Mouse (Mus musculus) thymus, postnatal 0 days (tissue): ENCODE results near the gene Cdc42bpb. TPM values are rescaled to one million over a fixed set of nuclear protein-coding genes. Genes with fewer than 3 reads are reported as not detected.

Source experiments
- DNase-seq: peaks from one replicate; pipeline ENCODE4 v3.0.0-alpha.2; 2015; ENCODE audit warnings: low spot score
- polyA plus RNA-seq: library from polyadenylated mRNA; unstranded; fragments of >200 nt; fragmentation: Nextera tagmentation; extraction: Ambion mirVana; gene quantifications from 2 replicates; pipeline ENCODE4 v1.2.1, GENCODE M21; 2015

Cdc42bpb gene
- polyA plus RNA-seq, 1 experiment from 2014 or later = 4.9 TPM

DNA sequence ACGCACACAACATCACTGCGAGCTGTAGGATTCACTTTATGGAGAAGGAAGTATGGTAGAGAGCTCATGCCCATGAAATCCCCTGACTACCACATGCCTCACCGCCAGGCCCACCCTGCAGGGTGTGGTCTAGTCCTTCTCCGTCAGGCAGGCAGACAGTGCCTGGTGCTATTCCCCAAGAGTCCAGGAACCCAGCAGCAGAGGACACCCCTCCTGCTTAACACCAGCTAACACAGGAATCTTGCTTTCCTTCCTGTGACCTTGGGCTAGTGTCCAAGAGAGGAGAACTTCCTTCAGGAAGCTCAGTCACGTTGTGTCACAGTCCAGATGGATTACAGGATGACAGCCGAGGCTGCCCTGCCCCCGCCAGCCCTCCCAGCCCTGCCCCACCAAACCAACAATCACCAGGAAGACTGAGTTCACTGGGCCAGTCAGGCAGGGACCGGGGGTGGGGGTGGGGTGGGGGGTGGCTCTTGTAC is 9.2 kb upstream of the Cdc42bpb start:
- no peak for DNase-seq

DNA sequence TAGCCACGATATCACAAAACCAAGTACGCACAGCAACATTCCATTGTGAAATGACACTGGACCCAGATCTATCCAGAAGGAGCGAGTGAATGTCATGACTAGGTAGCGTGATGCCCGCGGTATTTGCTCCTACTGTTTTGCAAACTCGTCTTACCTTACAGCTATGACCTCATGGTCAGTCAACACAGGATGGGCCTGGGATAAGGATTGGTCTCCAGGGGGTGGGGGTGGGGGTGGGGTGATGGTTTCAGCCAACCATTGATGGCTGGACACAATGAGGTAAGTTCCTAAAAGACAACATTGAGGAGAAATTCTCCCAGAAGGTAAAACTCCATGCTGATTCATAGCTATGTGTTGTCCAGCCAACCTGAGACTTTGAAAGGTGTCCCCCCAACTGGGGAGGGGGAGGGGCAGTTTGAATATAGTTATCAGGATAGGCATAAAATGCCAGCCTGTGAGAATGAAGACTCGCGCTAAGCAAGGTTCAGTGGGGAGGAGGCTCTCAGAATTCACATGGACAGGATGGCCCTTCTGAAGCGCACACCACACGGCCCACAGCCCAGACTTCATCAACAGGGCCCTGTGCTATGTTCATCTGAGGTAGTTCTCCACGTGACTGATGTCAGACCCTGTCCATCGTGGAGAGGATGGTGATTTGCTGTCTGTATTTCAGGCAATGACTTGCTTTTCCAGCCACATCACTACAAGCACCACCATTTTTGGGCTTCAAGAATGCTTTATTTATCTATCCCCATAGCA is 8.5 kb upstream of the Cdc42bpb start:
- DNase-seq = no peak

DNA sequence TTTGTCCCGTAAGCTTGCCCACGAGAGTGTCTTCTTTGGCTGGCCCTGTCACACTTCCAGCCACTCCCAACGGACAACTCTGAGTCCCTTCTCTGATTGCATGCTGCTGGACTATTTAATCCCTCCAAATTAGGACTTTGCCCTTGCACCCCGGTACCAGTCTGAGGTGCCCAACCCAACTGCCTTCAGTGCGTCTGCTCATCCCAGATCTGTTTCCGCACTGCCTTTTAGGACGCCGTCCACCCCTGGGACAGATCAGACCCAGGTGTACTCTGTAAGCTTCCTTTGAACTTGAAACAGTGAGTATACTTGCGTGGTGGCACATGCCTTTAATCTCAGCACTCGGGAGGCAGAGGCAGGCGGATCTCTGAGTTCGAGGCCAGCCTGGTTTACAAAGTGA is 1.3 kb upstream of the Cdc42bpb start:
- no peak for DNase-seq

DNA sequence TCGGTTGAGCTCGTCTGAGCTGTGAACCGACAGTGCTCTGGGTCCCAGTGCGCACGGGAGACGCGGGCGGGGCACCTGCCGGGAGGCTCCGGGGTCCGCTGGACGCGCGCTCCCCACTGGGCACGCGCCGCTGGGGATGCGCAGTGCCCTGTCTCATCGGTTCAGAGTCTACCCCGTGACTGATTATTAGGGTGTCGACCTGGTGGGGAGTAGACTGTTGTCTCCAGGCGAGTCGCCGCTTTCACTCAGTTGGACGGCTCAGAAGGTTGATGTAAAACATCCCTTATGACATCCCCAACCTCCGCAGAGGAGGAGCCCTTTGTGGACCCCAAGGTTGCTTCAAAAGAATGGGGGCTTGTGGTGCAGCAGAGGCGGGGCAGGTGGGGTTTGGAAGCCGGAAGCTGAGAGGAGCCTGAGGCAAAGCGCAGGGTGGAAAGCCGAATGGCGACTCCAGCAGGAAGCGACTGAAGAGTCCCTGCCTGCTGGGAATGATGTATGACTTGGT is 520 bp upstream of the Cdc42bpb start:
- no peak for DNase-seq

DNA sequence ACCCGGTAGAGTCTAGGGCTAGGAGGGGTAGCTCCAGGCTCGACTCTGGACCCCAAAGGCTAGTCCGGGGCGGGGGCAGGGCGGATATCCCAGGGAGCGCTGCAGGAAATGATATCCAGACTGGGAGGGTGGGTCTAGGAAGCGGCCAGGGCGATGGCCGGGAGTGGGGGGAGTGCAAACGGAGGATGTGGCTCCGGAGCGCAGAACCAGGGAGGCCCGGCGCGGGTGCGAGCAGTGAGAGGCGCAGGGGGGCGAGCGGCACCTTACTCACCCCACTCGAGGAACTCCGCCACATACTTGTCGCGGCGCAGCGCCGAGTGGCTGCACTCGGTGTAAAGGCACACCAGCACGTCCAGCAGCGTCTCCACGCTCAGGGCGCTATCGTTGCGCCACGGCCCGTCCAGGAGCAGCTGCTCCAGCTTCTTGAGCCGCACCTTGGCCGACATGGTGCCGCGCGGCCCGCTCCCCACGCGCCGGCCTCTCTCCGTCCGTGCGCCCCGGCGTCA is 639 bp downstream of the Cdc42bpb start:
- DNase-seq = no peak

DNA sequence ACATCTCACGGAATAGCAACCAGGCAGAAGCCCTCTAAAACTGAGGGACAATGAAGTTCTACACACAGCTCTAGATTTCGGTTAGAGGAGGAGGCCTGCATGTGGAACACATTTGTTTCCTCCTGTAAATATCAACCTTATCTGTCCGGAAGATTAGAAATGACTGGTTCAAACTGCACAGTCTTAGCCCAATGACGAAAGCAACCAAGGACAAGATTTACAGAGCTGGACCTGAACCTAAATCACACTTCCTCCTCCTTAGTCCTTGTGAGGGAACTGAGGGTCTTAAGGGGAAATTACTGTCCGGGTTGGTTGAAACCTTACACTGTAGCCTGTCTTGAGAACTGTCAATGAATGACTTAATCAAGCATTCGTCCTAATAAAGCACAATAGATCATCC is 1.5 kb downstream of the Cdc42bpb start:
- no peak for DNase-seq

DNA sequence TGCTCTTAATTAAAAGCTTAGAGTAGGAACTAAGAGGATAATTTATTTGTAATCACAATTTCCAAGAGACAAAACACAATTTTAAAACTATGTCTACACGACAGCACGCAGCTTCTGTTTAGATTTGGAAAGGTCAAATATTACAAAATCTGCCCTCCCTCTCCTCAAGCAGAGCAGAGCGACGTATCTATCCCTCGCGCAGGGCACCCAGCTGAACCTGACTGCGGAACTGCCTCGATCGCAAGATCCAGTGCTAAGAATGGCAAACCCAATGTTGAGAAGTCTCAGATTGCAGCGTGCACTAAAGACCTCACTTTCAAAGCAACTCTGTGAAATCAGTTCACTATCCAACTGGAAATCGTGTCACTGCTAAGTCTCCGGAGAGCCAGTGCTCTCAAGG is 2.0 kb downstream of the Cdc42bpb start:
- no peak for DNase-seq

DNA sequence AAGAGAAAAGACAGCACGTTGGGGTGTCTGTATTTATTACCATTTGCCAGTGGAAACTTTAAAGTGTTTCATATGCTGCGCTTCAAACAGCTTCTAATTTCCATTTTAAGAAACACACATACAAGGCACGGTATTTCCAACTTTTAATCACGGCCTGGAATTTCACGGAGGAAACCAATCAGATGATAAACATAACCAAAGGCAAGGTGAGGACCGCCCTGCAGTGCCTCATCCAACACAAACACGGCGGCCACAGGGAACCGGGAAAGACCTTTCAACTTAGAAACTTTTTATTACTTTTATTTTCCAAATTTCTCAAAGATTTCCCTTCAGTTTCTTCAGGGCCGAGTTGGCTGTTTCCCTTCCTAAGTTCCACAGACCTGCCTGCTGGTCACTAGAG is 2.8 kb downstream of the Cdc42bpb start:
- DNase-seq = no peak

DNA sequence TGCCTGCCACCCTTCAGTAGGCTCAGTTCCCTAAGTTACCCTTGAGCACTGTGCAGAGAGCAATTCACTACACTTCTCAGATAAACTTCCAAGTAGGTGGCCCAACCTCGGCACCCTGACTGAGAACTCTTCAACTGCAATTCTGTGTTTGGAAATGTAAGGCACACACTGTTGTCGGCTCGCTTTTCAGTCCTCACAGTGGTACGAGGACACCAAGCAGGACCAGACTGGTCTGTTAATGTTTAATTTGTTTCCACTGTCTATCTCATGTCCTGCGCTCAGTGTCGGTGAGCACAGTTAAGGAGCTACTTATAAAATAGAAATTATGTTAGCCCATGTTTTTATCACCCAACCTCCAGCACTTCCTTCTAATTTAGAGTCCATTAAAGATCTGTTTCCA is 4.1 kb downstream of the Cdc42bpb start:
- DNase-seq = no peak

DNA sequence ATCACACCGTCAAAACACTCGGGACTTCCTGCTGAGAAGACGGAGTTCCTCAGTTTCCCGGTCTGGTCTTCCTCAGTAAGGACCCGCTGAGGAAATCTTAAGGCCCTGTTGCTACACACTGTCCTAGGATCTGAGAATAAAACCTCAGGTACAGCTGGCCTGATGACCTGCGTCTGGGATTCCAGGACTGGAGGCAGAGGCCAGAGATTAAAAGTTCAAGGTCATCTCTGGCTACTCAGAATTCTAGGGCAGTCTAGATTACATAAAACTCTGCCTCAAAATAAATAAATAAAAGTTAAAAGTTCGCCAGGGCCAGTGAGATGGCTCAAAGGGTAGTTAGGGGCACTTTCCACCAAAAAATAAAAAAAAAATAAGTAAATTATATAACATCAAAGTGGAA is 5.6 kb downstream of the Cdc42bpb start:
- no peak for DNase-seq

DNA sequence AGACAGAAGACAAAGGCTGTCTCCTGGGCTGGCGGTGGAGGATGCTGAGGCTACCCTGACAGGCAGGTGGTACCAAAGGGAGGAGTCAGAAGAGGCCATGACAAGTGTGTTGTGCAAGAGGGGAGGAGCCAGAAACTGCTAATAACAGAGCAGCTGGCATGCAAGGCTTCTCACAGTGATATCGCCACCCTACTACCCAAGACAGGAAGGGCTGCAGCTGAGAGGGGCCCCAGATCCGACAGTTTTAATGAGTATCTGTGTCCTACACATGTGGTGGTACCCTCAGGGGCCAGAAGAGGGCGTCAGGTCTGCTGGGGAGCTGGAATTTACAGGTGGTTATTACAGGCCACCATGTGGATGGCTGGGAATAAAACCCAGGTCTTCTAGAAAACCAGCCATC is 7.3 kb downstream of the Cdc42bpb start:
- DNase-seq = no peak

DNA sequence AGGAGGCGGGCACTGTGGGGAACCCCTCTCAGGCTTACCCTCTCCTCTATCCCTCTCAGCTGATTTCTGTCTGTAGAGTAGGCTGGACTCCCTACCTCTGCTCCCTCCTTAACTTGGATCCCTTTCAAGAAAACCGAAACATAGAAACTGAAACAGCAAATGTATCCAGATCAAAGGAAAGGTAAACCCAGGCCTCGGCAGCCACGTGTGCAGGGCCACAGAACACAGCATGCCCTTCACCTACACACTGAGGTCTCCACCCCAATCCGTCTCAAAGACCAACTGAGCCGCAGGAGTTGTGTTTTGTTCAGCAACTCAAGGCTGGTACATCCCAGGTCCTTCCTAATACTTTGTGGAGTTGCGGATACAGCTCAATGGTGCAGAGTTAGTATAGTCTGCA is 10.5 kb downstream of the Cdc42bpb start:
- DNase-seq = no peak

DNA sequence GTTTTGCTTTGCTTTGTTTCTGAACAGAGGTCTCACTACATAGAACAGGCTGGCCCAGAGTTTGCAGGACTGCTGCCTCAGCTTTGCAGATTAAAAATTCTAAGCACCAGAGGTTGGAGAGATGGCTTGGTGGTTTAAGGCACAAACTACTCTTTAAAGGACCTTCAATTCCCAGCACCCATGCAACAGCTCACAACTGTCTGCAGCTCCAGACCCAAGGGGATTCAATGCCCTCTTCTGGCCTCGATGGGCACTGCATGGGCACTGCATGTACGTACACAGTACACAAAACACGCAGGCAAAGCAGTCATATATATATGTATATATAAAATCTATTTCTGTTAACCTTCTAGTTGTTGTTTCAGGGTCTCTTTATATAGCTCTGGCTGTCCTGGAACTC is 13.3 kb downstream of the Cdc42bpb start:
- DNase-seq = no peak

DNA sequence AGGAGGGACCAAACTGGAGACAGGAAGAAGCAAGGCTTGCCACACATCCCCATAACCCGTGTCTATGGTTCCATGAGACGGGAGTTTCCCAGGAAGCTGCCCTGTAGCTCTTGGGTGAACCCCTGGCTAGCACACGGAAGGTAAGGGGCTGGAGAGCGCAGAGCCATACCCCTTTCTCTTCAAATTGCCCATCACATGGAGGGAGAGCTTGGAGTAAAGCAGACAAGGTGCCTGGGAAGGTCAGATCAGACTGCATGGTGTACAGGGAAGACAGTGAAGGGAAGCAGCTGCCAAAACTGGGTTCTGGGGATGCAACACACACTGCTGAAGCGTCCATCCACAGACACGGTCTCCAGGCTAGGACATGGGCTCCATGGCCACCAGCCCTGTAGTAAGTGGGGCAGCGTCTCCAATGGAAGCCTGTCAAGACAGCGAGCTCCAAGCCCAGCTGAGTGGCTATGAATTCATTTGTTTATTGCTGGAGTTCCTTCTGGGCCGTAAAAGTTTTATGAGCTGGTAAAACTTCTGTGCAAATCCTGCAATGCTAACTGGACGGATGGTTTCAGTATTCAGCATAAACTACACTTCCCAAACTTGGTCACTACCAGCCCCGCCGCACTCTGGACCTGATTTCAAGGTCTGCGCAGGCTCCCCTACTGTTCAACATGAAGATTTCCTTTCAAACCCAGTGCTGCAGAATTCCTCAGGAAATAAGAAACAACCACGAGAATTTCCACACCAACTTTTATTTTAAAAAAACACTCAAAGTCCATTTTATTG is 16.0 kb downstream of the Cdc42bpb start:
- DNase-seq = no peak

DNA sequence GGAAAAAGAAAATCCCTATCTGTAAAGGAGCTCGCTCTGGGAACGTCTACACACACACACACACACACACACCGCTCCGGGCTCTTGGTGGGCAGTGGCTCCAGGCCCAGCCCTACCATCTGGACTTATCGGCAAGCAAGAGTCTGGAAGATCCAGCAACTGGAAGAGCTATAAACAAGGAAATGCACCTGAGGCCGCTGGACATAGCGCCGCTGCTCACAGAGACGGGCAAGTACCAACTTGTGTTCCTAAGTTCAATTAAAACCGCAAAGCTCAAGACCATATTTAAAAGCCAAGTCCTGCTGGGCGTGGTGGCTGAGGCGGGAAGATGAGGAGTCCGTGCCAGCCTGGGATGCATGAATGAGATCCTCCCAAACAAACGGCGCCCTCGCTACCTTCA is 16.8 kb downstream of the Cdc42bpb start:
- DNase-seq = no peak

DNA sequence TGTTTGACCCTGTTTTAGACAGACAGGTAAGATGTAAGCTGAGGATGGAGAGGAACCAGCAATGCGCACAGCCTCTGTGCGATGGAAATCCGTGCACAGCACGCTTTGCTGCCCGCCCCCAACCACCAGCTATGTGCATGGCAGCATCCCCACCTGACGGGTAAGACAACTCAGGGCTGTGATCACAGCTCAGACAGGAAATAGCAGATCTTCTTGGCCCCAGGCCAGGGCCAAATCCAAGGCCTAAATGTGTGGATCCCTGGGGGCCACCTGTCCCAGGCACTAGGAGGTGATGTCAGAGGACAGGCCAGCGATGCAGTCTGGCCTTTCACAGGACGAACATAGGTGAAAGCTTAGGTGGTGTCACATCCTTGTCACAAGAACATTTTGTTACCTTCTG is 21.3 kb downstream of the Cdc42bpb start:
- no peak for DNase-seq

DNA sequence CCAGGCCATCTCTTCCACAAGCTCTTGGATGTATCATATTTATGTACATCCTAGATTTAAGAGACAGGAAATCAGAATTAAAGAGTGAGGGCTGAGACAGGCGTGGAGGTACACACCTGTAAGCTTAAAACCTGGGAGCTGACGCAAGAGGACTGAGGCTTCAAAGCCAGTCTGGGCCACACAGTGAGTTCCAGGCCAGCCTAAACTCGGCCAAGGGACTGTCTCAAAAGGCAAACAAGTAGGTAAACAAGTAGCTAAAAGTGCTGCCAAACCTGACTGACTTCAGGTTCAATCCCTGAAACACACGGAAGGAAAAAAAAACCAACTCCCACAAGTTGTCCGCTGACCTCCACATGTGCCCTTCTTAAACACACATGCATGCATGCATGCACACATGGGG is 23.4 kb downstream of the Cdc42bpb start:
- DNase-seq = no peak

DNA sequence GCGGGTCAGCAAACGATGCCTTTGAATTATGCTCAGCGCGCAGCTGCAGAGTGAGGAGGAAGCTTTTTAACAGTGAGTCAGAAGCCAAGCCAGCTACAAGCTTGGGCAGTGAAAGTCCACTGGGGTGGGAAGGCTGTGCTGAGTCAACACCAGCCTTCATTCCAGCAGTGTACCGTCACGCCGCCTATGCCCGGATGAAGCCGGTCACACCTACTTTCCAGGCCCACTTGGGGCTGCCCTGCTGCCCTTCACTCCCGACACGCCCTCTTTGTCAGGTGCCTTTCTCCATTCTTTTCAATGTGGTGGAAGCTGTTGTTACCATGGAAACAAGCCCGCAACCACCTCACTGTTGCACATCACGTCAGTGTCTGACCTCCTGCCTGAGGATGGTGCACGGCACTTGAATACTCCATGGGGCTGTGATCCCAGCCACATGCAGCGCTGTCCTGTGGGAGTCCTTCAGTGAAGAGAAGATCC is 24.0 kb downstream of the Cdc42bpb start:
- no peak for DNase-seq

DNA sequence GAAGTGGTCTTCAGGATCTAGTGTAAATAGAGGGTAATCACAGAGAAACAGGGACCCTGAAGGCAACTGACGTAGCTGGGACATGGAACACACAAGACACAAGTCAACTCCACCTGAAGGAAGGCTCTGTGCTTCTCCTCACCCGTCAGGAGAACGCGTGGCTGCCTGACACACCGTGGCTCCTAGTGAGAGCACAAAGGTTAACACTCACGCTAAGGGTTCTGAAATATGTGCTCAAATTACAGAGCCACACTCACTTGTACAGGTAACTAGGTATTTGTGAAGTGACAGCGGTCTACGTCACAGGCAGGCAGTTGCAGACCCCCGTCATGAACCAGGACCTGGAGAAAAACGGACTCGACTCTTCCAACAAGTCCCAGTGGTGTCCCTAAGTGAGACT is 24.5 kb downstream of the Cdc42bpb start:
- no peak for DNase-seq

DNA sequence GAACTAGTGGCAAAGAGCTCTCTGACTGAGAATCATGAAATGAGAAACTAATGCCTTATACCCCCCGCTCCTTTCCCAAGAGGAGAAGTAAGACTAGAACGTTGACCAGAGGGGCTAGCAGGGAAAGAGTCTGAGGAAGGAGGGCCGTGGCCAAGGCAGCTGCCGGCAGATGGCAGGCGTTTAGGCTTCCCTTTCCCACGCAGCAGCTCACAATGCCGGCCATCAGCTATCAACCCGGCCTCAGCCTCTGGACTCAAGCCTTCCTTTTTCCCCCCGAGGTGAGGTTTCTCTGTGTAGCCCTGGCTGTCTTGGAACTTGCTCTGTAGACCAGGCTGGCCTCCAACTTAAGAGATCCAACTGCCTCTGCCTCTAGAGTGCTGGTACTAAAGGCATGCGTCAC is 25.0 kb downstream of the Cdc42bpb start:
- no peak for DNase-seq

DNA sequence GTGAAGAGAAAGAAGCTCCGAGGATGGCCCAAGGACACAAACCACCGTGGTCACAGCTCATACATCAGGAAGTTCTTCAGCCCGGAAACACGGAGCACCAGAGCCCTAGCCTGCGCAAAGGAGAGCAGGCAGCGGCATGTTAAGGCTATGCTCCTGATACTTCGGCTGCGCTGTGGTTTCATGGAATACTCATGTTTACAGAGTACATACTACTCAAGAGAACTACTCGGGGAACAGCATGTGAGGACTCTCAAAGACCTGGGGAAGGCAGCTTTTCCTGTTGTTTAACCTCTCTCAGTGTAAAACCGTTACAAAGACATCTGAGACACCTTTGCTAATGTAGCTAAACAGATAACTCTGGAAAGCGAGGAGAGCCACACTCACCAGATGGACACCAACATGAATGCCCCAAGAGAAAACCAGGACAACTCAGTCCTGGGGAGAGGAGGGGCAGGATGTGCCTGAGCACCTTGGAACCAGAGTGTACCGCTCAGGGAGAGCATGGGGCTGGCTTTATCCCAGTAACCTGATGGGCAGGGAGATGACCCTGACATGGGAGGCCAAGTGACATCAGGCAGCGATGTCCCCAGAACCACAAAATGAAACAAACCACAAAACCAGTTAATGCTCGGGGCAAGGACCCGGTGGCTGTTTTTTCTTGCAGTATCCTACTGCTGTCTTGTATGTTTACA is 27.8 kb downstream of the Cdc42bpb start:
- no peak for DNase-seq

DNA sequence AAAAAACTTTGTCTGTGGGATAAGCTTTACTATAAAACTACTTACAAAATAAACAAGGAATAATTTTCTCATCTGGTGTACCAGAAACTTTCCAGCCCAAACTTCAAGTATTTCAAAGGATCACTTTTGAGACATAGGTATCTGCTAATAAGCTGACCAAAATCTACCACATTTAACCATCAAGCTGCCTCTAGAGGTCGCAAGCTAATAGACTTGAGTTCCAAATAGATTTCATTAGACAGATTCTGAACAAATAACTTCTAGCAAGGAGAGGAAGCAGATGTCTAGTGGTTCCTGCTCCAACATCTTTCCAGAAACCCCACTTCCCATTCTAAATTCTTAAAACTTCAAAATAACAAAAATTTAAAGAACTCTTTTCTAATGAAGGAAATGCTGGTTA is 33.6 kb downstream of the Cdc42bpb start:
- no peak for DNase-seq
